Mouse (Mus musculus) heart, adult 2 months (tissue): Measurements from ENCODE around the gene Cep112.

Experiments used
- CTCF ChIP-seq: fragments of 200-600 bp; IDR thresholded peaks from 2 replicates; pipeline ENCODE4 v1.8.1; 2022; ENCODE audit warnings: antibody characterized with exemption, mild to moderate bottlenecking, moderate library complexity
- EP300 ChIP-seq: fragments of 200-500 bp; IDR thresholded peaks from 2 replicates; pipeline ENCODE4 v1.6.1; 2011; ENCODE audit warnings: low read depth, low read length, control low read depth; ENCODE audit not compliant: insufficient read depth
- POLR2A ChIP-seq: fragments of 200-500 bp; IDR thresholded peaks from 2 replicates; pipeline ENCODE4 v1.6.1; 2011; ENCODE audit warnings: mild to moderate bottlenecking, low read depth, low read length, control low read depth; ENCODE audit not compliant: insufficient read depth

DNA sequence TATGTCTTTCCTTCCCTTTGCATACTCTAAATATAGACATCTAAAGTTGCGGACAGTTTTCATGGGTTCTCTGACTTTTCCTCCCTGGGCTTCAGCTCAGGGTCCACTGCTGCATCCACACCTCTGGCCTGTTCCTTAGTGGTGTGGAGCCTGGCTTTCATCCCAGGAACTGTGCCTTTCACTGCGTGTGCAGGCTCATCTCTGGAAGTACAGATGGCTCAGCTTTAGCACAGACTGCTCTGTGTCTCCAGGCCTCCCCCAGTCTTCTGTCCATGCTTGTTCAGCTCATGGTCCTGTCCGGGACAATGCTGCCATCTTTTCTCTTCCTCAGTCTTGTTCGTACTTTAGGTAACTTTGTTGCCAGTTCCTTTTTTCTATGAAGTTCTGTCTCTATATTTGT lies 133.6 kb downstream of the Cep112 start:
- TF ChIP-seq CTCF (no peak), EP300 (no peak), POLR2A (no peak)
